Mouse (Mus musculus): ENCODE measurements around the gene Prmt9. TPM values are rescaled to one million over a fixed set of nuclear protein-coding genes. Genes with fewer than 3 reads are reported as not detected.

Gene Prmt9
- polyA plus RNA-seq (2016; fragmentation: Nextera tagmentation; extraction: Ambion mirVana): 23.6 and 26.4 TPM in 2 replicates

DNA sequence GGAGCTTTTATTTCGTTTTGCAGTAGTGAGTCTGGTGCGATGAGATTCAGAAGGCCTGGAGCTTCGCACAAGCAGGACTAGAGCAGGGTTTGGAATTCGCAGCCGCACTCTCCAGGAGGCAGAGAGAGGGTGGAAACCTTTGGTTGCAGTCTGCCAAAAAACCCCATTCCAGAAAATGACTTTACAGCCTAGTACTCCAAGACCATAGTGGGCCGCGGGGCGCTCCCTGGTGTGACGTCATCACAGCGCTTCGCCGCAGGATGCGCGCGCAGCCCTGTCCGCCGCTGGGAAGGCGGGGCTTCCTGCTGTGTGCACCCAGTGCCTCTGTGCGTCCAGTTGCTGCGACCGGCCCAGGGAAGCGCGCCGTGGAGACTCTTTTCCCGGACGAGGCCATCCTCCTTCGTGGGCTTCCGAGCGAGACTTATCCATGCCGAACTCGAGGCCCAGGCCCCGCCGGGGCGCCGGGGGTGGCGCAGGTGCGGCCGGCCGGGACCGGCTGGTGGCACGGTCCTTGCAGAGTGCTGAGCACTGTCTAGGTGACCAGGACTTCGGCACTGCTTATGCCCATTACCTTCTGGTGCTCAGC, at the start of gene Prmt9:
Prmt9 (plus strand) TSS at position 277 of the 586 bp plus-strand sequence.
- peak within 1 kb of the TSS; percentile 84 for H3K4me3 ChIP-seq
- peaks cover 27% of the 10 kb centered on the region for H3K36me3 ChIP-seq
- peaks cover 4% of the 10 kb centered on the region; the same call in 1 of the 2 replicates for H3K27me3 ChIP-seq
- H3K9me3 ChIP-seq (replicated peaks): no peaks in the 10 kb centered on the region
- peak within 1 kb of the TSS; percentile 92 for H3K27ac ChIP-seq
- peak within 1 kb of the TSS; percentile 68 for H3K4me2 ChIP-seq (replicated peaks)
- 4% methylated on average over 42 of the region's 42 CpGs for WGBS
- ATAC-seq (ENCODE audit: low FRiP score): peak; percentile 97
- peak within 1 kb of the TSS; percentile 90 for H3K9ac ChIP-seq
- H3K4me1 ChIP-seq: peaks cover 12% of the 10 kb centered on the region

DNA sequence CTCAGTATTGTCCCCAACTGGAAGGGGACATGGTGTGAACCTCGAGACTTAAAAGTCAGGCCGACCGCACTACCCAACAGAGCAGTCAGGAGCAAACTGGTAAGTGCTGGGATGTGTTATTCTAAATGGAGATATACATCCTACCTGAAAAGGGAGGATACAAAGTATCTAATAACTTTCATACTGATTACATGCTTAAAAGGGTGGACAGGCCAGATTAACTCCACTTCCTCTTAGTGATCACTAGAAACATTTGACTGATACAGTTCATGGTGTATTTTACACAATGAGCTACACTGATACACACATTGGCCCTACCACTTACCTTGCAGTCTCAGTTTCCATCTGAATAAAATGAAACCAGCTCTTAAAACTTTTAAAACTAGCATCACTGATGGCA, 48.9 kb upstream of the Prmt9 start:
- no peak overlapping the region for H3K4me3 ChIP-seq
- H3K4me2 ChIP-seq (replicated peaks): no peak overlapping the region
- no peak for ATAC-seq (ENCODE audit: low FRiP score)
- no peaks in the 10 kb centered on the region for H3K4me1 ChIP-seq
- no peaks in the 10 kb centered on the region for H3K9me3 ChIP-seq (replicated peaks)
- no peak overlapping the region for H3K27ac ChIP-seq
- no peaks in the 10 kb centered on the region for H3K27me3 ChIP-seq
- 93% methylated on average over 3 of the region's 3 CpGs for WGBS
- no peaks in the 10 kb centered on the region for H3K36me3 ChIP-seq
- H3K9ac ChIP-seq: no peak overlapping the region

DNA sequence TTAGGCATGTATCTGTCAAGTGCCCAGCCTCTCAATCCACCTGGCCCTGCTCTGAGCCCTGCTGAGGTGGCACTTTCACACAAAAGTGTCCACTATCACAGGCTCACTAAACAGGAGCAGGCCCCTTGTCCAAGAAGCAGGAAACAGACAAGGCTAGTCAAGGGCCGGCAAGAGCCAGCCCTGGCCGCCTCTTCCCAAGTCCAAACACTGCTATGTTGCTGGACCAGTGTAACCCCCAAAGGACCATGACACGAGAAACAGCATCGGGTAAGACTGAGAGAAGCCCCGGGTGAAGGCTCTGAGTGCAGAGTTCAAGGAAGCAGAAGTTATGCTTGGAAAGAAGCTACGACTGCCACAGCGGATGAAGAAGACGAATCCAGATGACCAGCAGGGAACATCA, 48.1 kb upstream of the Prmt9 start:
- no peak for ATAC-seq (ENCODE audit: low FRiP score)
- Histone ChIP-seq H3K4me2 (replicated peaks) (no peak overlapping the region), H3K9ac (no peak overlapping the region), H3K27ac (no peak overlapping the region), H3K4me3 (no peak overlapping the region), H3K27me3 (no peaks in the 10 kb centered on the region), H3K36me3 (no peaks in the 10 kb centered on the region), H3K9me3 (replicated peaks) (no peaks in the 10 kb centered on the region), H3K4me1 (no peaks in the 10 kb centered on the region)
- 83% methylated on average over 8 of the region's 8 CpGs for WGBS

DNA sequence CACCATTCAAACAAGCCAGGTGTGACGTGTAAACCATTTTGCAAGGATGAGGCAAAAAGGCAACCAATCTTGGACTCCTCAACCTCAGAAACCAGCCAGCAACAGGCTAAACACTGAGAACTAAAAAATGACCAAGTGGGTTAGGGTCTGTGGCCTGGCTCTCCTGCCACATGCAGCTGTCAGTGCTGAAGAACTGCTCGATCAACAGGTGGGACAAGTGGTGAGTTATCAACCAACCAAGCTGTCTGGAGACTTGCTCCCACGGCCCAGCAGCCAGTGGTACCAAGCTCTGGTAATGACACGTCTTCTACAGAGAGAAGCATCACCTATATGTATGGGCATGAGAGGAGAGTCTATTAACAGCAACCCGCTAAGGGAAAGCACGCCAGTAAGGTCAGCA, 46.6 kb upstream of the Prmt9 start:
- Histone ChIP-seq H3K4me1 (0 out of 2 replicates have a peak, but pooled peaks cover 1% of the 10 kb centered on the region), H3K36me3 (no peaks in the 10 kb centered on the region), H3K4me2 (replicated peaks) (no peak overlapping the region), H3K9ac (no peak overlapping the region), H3K27ac (no peak overlapping the region), H3K27me3 (no peaks in the 10 kb centered on the region), H3K9me3 (replicated peaks) (no peaks in the 10 kb centered on the region), H3K4me3 (no peak overlapping the region)
- no peak for ATAC-seq (ENCODE audit: low FRiP score)
- 92% methylated on average over 6 of the region's 6 CpGs for WGBS

DNA sequence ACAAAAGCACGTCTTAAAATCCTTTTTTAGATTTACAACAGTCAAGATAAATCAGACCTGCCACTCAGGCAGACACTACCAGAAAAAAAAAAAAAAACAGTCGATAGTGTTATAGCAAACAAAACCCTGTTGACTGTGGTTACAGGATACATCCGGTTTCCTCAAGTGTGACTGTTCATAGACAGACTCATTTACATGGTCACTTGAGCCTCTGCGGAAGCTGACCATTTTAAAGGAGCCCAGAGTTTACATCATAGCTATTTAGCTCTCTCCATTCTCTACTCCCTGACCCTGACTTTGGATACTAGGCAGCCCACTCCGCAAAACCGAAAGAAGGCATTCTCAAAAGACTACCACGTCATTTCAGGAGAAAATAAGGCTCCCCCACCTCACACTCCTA, 42.7 kb upstream of the Prmt9 start:
- Histone ChIP-seq H3K4me1 (0 out of 2 replicates have a peak, but pooled peaks cover 5% of the 10 kb centered on the region), H3K27ac (no peak overlapping the region), H3K27me3 (no peaks in the 10 kb centered on the region), H3K4me3 (no peak overlapping the region), H3K4me2 (replicated peaks) (no peak overlapping the region), H3K36me3 (no peaks in the 10 kb centered on the region), H3K9me3 (replicated peaks) (no peaks in the 10 kb centered on the region), H3K9ac (no peak overlapping the region)
- ATAC-seq (ENCODE audit: low FRiP score): no peak
- 91% methylated on average over 7 of the region's 7 CpGs for WGBS

DNA sequence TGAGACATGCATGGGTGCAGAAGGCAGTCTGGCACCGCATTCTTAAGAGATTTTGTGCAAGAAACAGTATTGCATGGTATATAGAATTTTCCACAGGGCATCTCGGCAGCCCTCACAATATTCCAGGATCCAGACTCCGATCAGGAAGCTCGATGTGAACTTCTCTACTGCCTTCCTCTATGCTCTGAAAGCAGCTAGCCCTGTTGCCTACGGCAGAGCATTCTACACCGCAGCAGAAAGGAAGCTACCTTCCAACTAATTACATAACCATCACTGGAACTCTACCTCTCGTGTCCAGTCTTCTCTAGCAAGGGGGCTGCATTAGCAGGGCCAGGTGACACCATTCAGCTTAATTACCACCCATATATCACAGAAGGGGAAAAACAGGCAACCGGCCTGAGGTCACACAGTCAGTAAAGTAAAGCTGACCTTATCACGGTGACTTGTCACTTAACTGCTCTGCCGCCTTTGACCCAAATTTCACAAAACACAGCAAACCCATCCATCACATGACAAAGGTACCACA, 41.6 kb upstream of the Prmt9 start:
- H3K27me3 ChIP-seq: no peaks in the 10 kb centered on the region
- H3K4me2 ChIP-seq (replicated peaks): no peak overlapping the region
- ATAC-seq (ENCODE audit: low FRiP score): no peak
- no peaks in the 10 kb centered on the region for H3K9me3 ChIP-seq (replicated peaks)
- H3K9ac ChIP-seq: no peak overlapping the region
- peaks cover 10% of the 10 kb centered on the region for H3K4me1 ChIP-seq
- no peak overlapping the region for H3K27ac ChIP-seq
- WGBS: 68% methylated on average over 10 of the region's 10 CpGs
- no peaks in the 10 kb centered on the region for H3K36me3 ChIP-seq
- H3K4me3 ChIP-seq: no peak overlapping the region

- WGBS: 94% methylated on average over 7 of the region's 7 CpGs
- Histone ChIP-seq H3K27ac (no peak overlapping the region), H3K4me2 (replicated peaks) (no peak overlapping the region), H3K27me3 (0 out of 2 replicates have a peak, but pooled peaks cover 5% of the 10 kb centered on the region), H3K36me3 (no peaks in the 10 kb centered on the region), H3K9me3 (replicated peaks) (no peaks in the 10 kb centered on the region), H3K9ac (no peak overlapping the region), H3K4me3 (no peak overlapping the region), H3K4me1 (peaks cover 13% of the 10 kb centered on the region)
- ATAC-seq (ENCODE audit: low FRiP score): no peak
These were observed 40.2 kb upstream of the Prmt9 start for GRCm38 (mm10) chr8:77509044-77509443.

GRCm38 (mm10) chr8:77510426-77510825, 38.8 kb upstream of the Prmt9 start:
- Histone ChIP-seq H3K36me3 (no peaks in the 10 kb centered on the region), H3K27me3 (peaks cover 6% of the 10 kb centered on the region; the same call in 1 of the 2 replicates), H3K4me3 (no peak overlapping the region), H3K9me3 (replicated peaks) (no peaks in the 10 kb centered on the region), H3K27ac (no peak overlapping the region), H3K9ac (no peak overlapping the region), H3K4me1 (peaks cover 13% of the 10 kb centered on the region), H3K4me2 (replicated peaks) (no peak overlapping the region)
- WGBS: 69% methylated on average over 3 of the region's 3 CpGs
- ATAC-seq (ENCODE audit: low FRiP score): no peak

DNA sequence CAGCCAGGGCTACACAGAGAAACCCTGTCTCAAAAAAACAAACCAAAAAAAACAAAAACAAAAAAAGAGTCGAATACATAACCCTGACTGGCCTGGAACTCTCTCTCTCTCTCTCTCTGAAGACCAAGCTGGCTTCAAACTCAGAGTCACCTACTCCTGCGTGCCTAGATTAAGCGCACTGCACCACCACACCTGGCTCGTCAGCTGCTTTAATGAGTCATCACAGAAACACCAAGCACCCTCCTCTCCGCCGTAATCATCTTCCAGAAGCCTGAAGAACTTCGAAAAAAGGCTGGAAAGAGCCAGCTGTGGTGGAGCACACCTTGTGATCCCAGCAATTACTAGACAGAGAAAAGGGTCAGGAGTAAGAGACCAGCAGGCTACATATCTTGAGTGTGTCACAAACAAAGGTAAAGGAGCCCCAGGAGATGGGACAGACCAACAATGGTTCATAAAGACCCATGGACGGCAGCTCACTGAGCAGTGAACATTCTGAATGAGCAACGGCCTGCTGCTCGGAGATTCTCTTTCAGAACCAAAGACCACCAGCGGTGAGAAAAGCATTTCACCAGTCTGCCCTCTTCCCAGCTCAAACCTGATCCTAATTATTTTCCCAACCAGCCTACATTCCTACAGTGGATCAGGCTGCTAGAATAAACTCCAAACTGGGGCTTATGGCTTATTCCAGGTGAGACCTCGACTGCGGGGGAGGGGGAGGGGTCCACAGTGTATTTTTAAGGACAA, 37.3 kb upstream of the Prmt9 start:
- Histone ChIP-seq H3K27me3 (peaks cover 11% of the 10 kb centered on the region), H3K4me1 (peaks cover 20% of the 10 kb centered on the region)
- WGBS: 30% methylated on average over 13 of the region's 13 CpGs

DNA sequence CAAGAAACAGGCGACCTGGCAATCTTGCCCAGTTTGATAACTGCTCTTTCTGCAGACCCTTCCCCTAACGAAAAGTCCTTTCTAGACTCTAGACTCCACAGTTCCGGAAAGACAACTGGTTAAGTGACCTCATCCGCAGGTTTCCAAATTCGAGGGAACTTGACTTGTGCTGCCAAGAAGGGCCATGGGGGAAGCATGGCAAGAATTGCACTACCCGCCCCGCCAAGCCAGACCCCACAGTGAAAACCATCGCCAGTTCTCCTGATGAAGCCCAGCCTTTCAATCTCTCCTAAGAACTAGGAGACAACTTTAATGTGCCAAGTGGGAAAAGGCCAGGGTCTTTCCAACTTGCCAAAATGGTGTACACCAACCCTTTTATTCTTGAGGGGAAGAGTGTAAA, 34.0 kb upstream of the Prmt9 start:
- H3K27ac ChIP-seq: no peak overlapping the region
- peaks cover 11% of the 10 kb centered on the region for H3K27me3 ChIP-seq

More for the DNA sequence above, 37.3 kb upstream of the Prmt9 start:
- H3K4me2 ChIP-seq (replicated peaks): no peak overlapping the region
- H3K9ac ChIP-seq: no peak overlapping the region
- no peaks in the 10 kb centered on the region for H3K36me3 ChIP-seq
- no peak for ATAC-seq (ENCODE audit: low FRiP score)
- no peak overlapping the region for H3K27ac ChIP-seq
- no peak overlapping the region for H3K4me3 ChIP-seq
- no peaks in the 10 kb centered on the region for H3K9me3 ChIP-seq (replicated peaks)

DNA sequence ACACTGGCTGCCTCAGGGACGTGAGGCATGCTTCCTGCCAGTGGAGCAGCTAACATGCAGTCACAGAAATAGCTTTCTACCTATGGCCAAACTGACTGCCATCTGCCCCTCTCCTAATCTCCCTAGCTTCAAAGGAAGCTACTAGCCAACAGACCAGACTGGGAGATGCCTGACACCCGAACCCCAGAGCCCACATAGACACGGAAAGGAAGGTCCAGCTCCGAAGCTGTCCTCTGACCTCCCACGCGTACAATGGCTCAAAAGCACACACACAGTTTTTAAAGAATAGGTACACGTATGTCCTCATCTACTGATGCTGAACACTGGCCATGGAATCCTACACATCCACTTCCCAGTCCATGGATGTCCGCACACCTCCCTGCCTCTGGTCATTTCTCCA, 33.4 kb upstream of the Prmt9 start:
- H3K27ac ChIP-seq: no peak overlapping the region
- no peaks in the 10 kb centered on the region for H3K9me3 ChIP-seq (replicated peaks)
- H3K4me2 ChIP-seq (replicated peaks): peak overlapping the region; percentile 11
- no peak overlapping the region for H3K4me3 ChIP-seq
- peaks cover 18% of the 10 kb centered on the region for H3K4me1 ChIP-seq
- H3K36me3 ChIP-seq: no peaks in the 10 kb centered on the region
- H3K27me3 ChIP-seq: peaks cover 11% of the 10 kb centered on the region
- ATAC-seq (ENCODE audit: low FRiP score): no peak
- no peak overlapping the region for H3K9ac ChIP-seq
- WGBS: 72% methylated on average over 8 of the region's 8 CpGs

More for the DNA sequence above, 34.0 kb upstream of the Prmt9 start:
- no peak overlapping the region for H3K4me3 ChIP-seq
- no peaks in the 10 kb centered on the region for H3K9me3 ChIP-seq (replicated peaks)
- 93% methylated on average over 8 of the region's 8 CpGs for WGBS
- peaks cover 21% of the 10 kb centered on the region for H3K4me1 ChIP-seq
- no peak overlapping the region for H3K9ac ChIP-seq
- no peak for ATAC-seq (ENCODE audit: low FRiP score)
- H3K4me2 ChIP-seq (replicated peaks): no peak overlapping the region
- no peaks in the 10 kb centered on the region for H3K36me3 ChIP-seq

DNA sequence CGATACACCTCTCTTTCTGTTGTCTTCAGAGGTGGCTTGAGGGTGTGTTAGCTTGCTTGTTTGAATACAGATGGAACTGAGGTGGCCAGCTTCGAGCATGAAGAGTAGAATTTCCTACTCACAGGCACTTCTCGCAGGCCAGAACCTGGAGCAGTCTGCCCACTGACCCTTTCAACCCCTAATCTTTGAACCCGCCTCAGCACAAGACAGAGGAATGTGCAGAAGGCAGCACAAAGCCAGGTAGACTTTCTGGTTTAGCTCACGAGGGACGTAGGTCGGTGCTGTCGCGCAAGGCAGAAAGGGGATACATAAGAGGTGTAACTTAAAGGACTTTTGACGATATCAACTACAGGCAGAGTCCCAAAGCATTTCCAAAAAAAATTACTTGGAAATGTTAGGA, 32.4 kb upstream of the Prmt9 start:
- Histone ChIP-seq H3K27me3 (peaks cover 11% of the 10 kb centered on the region), H3K4me1 (peaks cover 17% of the 10 kb centered on the region), H3K9me3 (replicated peaks) (no peaks in the 10 kb centered on the region), H3K4me2 (replicated peaks) (peak overlapping the region; percentile 88), H3K36me3 (no peaks in the 10 kb centered on the region), H3K4me3 (peak overlapping the region; percentile 71), H3K9ac (peak overlapping the region; percentile 72), H3K27ac (no peak overlapping the region)
- ATAC-seq (ENCODE audit: low FRiP score): no peak
- WGBS: 4% methylated on average over 10 of the region's 10 CpGs
